Mouse (Mus musculus): ENCODE data around the gene Nlgn1.

Gene Nlgn1

DNA sequence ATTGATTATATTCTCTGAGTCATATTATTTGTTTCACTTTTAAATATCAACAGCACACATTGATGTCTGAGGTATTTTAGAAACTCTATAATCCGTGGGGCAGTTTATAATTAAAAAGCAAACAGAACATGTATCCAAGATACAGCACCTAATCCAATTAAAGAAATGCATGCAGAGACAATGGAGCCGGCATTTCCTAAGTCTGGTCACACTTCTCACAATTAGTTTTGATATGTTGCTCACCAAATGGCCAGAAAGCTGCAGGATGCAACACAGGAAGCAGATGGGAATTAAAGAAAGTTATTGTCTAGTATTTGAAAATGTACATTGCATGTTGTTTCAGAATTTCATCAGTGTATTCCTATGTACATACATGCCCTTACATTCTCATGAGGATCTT, 550.6 kb downstream of the Nlgn1 start:
- DNase-seq: no peak

DNA sequence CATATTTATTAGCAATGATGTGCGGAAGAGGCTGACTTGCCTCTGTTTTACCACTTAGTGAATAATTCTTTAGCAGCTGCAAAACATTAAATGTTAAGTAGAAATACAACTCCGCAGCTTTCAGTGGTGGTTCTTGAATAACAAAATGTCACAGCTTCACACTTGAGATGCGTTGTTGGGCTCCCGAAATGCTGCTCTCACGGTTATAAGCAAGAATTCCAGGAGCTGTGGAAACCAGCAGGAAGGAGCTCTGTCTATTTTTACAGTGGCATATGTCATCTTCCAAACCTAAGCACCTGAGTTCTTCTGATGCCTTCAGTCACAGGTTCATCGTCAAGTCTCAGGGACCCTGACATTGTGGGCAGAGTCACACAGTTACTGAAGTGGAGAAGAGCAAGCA, 556.8 kb downstream of the Nlgn1 start:
- DNase-seq: no peak

DNA sequence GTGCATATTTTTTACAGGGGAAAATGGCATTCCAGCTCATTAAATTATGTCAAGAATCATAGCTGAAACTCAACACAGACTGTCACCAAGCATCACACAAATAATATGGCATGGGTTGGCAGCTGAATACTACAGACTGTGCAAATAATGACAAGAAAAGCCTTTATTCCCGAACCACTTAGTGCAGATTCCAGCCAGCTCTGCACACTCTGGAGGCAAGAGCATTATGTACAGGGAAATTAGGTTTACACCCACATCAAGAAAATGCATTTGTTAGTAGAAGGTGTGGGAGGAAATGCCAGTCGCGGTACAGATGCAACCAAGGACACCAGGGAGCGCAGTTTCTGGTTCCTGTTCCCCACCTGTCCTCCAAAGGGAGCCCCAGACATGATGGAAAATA, 558.4 kb downstream of the Nlgn1 start:
- no peak for DNase-seq

DNA sequence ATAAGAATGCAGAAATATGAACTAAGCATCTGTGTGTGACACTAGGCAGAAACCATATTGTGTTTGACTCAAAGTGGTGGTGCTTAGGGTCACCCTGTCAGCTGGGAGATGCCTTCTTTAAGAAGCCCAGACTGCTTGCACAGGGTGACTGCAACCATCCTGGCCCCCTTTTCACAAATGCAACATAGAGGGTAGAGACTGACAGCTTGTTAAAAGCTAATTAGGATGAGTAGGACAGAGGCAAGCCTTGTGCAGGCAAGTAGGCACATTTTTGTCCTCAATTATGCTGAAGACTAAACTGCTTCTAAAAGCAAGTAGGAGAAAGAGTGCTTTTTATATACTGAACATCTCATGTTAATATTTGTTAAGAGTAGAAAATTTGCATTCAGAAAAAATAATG, 558.8 kb downstream of the Nlgn1 start:
- no peak for DNase-seq

DNA sequence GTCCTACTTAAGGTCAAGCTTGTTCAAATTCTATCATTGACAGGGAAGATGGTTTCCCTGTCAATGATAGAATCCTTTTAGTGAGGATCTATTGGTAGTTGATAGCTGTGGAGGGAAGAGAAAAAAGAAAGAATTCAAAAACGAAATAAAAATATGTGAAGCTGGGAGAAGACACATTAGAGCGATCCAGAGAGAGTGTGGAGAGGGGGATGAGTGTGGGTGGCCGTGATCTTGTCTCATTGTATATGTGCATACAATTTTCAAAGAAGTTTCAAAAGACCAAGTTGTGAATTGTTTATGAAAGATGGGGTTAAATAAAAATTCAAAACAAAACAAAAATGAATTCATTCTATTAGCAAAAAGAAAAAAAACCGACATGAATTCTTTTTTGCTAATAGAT, 568.6 kb downstream of the Nlgn1 start:
- no peak for DNase-seq

DNA sequence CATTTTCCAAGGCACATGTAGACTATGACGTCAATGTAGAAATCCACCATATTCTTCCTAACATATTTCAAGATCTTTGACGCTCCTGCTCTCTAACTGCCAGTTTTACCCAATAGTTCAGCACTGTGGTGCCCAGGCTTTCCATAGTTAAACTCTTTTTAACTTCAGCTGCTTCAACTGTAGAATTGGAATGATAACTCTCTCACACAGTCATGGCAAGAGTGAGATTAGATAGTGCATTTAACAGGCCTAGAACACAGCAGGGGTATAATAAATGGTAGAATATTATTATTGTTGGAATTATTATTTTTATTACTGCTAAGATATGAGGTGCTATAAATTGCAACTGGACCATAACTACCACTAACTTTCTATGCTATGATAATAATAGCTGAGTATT, 574.4 kb downstream of the Nlgn1 start:
- no peak for DNase-seq

DNA sequence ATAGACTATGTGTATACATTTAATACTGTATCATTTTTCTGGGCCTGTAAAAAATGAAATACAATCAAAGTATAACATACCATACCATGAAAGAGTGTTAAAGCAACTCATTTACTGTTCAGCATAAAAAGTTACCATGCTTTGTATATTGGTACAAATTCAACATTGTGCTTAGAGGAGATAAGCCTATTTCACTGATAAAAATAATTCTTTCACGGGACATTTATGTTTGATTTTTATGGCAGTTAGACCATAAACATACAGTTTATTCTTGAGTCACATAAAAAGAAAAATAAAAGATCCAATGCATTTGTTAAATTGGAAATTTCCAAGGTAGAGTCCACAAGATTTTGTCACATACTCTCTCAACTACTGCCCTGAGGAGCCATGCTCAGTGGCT, 608.1 kb downstream of the Nlgn1 start:
- DNase-seq: no peak

DNA sequence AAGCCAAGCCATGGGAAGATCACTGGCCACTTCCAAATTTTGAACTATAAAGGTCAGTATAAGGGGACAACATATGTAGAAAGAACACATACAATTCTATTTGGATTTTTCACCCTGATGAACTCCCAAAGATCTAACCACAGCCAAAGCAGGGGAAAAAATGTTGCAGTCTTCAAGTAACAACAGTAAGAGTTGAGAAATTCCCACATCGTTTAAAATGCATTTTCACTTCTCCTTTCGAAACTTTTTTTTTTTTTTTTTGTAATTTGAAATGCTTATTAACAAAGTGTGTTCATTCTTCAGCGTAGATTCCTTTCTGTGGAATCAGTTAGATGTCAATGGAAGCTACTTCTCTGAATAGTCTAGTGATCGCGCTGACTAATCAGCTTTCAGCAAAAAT, 610.8 kb downstream of the Nlgn1 start:
- no peak for DNase-seq

DNA sequence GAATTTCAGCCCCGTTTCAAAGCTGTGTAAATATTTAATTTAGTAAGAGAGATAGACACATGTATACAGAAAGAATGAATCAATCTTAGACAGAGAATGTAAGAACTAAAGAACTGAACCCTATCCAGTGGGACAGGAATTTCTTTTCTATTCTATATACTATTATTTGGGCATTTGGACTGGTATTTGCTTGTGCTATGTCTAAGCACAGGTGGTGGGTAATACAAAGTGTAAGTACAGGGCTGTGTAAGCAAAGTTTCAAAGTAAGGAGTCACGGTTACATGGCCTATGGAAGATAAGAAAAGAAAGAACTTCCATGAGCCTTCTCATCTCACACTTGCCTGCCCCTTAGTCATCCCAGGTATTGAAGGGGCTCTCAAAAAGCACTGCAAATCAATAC, 624.9 kb downstream of the Nlgn1 start:
- no peak for DNase-seq

DNA sequence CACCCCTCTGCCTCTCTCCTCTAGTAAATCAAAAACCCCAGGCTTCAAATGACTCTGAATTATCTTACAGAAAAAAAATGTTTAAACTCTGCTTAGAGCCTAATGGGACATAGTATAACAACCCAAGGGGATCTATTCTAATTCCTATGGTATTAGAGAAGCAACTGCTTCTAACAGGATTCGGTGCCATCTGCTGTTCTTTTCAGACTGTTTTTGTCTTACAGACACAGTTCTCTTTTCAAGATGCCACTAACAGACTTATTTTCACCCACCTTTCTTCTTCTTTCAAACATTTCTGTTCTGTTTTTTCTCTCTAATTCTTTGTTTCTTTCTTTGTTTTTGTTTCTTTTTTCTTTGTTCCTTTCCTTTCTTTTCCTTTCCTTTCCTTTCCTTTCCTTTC, 635.0 kb downstream of the Nlgn1 start:
- DNase-seq: no peak

DNA sequence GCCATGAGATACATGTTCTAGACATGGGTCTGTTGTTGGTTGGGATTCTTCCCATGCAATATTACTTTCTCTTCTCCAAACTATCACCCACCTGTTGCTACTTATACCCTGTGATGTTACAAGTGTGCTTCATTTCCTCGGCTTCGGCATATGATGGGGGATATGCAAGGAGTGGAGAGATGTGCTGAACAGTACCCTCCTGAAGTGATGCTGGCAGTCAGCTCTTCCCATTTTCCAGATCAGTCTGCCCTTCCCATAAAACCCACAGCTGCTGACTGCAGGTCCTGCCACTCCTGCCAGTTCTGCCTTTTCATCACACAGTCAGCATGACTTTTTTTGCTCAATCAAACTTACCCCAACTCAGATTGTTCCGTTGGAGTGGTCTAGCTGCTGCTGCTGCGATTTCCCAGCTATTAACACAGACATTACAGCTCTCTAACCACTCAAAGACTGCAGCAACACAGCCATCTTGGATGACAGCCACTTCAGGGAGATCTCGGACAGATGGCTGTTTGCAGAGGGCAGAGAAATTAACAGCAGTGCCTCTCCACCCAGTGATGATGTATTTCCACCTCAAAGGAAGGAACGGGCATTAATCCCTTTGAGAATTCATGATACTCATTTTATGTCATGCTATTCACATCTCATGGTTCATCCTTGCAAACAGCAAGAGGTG, 643.3 kb downstream of the Nlgn1 start:
- DNase-seq: no peak

DNA sequence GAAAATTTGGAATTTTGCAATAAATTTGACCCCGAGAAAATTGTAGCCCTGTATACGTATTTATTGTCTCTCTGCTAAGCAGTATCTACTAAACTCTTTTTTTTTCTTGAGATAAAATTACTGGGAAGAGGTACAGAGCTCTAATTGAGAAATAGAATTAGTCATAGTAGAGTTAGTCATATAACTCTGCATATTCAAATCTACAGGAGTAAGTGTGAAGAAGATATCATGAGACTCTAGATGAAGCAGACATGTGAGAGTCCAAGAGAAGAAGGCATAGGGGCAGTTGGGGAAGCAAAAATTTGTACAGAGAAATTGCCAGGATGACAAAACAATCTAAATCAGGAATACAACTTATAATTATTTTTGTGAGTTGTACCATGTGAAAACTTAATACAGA, 648.6 kb downstream of the Nlgn1 start:
- DNase-seq: no peak

DNA sequence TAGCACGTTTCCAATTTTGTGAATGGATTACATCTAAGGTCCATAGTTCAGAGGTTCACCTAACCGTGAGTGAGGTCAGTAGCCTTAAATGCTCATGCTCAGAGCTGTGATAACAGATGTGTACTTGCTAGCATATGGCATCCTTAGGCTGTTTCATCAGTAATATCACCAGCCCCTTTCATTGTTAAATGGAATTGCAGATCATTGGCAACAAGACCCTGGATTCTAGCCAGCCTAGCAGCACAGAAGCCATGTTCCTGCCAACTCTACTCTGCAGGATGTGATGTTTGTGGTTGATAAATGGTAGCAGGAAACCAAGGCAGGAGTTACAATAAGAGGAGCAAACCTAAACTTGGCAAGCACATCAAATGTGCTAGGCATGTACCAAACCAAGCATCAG, 652.9 kb downstream of the Nlgn1 start:
- peak; percentile 2 to 21 for DNase-seq

DNA sequence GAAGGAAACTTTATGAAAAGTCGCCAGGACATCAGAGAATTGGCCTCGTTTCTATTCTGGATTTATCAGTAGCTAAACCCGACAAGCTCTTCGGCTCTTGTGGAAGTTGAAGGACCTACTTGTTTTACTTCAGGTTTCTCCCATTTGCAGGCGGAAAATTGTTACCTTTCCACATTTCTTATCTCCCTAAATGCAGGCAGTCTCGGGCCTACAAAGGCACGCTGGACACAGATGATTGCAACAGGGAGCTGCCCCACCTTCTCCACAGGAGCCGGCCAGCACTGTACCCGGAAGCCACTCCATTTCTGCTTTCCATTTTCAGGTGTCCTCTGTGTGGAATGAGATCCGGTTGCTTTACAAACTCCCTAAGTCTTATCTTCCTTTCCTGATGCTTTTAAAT, 656.4 kb downstream of the Nlgn1 start:
- no peak for DNase-seq

DNA sequence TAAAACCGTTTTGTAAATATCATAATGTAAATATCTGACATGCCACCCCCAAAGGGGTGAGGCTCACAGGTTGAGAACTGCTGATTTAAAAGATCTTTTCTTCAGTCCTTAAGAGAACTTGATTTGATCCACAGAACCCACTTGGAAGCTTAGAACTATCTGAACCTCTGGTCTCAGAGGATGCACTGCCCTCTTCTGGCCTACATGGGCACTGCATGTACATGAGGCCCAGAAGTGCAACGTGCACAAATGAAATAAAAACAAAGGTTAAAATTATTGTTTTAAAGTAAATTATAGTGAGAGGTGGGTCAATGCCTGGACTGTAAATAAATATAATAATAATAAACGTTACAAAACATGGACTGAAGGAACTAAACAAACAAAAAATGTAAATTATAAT, 657.2 kb downstream of the Nlgn1 start:
- peak; percentile 52 to 62 for DNase-seq

DNA sequence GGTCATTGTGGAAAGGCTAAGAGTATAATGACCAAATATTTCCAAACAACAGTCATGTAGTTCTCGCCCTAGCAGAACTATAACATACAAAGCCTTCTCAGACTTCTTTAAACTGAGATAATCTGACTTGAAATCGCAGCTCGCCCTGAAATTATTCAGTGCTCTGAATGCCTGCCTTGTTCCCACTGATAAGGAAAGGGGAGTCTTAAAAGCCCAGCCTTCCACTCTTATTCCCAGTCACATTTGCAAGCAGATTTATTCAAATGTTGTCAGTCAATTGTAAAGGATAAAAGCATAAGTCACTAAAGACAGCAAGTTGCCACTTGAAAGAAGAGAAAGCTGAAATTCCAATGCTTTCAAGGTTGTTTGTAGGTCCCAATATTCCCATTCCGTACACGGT, 658.9 kb downstream of the Nlgn1 start:
- DNase-seq: no peak

DNA sequence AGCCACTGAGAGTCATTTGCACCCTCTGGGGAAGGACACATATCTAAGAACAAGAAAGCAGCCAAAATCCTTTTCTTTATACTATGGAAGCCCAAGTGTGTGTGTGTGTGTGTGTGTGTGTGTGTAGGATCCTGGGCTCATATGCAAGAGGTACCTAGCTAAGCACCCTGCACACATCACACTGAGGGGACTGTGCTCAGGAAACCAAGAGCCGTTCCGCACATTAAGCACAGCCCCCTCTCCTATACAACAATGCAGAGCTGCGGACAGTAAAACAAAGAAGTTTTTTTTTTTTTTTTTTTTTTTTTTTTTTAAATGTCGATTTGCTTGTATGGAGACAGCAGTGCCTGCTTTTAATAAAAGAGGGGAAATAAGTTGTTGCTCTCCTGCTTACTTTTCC, 659.5 kb downstream of the Nlgn1 start:
- DNase-seq: no peak

DNA sequence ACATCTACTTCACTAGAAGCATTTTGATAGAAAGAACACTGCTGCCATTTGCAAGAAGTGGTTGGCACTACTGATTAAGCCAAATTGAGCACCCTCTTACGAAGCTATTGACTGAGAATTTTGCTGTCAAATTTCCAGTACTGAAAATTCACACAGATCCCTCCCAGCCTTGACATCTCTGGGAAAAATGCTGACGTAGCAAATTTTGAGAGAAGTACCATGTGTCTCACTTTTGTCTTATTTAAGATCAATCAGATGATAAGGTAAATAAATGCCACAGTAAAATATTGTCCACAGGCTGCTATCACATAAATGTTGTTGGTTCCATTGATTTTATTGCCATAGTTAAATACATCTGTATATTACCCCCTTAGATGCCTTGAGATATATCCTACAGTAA, 668.8 kb downstream of the Nlgn1 start:
- DNase-seq: no peak

DNA sequence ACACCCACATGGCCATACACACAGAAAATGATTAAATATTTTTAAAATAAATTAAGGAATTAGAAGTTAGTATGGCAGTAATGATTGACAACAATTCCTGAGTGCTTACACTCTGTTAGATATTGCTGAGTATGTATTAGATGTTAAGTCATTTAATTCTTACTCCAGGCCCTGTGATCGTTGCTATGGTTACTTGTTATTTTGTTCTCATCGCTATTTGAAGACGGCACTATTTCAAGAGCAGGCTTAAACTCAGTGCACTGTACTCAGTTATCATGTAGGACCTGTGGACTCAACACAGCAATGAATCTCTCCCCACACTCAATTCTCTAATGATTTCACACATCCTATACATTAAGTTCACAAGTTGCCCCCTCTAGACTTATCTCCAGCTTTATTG, 672.0 kb downstream of the Nlgn1 start:
- no peak for DNase-seq

DNA sequence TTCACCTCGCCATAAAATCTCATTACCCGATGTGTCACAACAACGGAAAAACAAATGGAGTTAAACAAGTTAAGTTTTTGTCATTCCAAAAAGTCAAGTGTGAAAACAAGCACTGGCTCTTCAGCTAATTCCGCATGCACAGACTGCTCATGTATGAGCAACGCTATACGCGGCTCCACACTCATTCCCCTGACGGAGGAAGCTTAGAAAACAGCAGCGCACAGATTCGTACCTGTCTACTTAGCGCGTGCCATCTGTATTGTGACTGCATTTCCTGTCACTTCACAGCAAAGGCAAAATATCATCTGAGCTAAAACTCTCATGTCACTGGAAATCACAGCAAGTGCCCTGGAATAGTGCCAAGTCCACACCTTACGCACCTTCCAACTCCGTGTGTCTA, 674.3 kb downstream of the Nlgn1 start:
- DNase-seq: no peak

DNA sequence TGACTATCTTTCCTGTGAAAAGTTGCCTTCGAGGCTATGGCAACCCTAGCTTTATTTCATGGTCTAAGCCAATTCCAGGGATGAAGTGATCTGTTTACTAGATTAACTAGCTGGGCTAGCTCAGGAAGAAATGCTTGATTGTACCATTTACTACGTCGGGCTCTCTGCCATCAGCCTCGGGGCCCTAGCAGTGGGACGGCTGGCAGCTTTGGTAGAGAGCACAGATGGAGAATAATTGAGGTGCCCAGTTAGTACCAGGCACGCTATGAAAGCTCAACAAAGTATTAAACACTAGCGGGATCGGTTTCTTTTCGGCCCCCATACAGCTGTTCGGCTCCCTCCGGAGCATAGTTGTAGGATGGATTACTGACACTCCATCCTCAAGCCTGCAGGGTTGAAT, 675.2 kb downstream of the Nlgn1 start:
- DNase-seq: no peak

DNA sequence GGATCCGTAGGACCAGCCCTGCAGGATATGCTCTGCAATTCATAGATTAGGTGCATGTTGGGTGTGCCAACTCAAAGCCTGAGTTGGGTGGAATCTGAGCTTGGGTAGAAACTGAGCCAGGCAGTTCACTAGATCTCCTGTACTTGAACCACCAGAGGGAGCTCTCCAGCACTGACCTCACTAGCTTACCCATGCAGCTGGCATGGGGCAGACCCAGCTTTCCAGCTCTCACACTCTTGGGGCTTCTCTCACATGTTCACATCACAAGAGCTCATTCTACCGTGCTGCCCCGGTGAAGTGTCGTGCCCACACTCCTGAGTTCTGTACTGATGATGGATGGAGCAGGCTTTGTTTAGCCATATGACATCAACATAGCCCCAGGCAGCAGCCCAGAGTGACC, 679.2 kb downstream of the Nlgn1 start:
- DNase-seq: peak; percentile 16 to 31

DNA sequence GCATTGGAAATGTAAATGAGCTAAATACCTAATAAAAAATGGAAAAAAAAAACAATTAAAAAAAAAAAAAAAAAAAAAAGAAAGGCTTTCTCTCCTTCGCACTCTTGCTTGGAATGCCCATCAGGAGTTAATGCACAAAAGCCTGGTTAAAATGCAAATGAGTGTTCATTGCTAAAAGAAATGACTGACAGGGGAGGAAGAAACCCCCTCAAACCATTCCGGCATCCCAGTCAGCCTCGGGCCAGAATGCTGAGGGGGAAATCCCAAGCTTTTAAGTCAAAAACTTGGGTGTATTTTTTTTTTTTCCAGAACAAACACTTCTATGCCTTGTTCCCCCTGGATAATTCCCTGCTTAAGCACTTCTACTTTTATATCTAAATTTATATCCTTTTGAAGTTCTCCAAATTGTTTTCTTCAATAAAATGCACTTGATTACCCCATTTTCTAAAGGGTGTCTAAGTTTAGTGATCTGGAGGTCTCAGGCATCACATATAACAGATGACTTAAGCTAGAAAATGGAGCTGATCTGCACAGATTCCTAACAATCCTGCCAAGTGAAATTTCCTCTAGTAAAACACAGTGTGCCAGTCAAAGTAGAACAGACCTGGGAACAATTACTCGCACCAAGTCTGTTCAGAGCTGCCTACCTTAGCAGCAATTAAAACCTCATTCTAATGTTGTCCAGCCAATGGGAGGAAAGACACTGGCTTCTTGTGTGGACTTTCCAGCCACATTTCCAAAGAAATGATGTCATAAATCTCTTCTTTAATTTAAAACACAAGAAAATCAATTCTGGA, 686.2 kb downstream of the Nlgn1 start:
- DNase-seq: no peak

DNA sequence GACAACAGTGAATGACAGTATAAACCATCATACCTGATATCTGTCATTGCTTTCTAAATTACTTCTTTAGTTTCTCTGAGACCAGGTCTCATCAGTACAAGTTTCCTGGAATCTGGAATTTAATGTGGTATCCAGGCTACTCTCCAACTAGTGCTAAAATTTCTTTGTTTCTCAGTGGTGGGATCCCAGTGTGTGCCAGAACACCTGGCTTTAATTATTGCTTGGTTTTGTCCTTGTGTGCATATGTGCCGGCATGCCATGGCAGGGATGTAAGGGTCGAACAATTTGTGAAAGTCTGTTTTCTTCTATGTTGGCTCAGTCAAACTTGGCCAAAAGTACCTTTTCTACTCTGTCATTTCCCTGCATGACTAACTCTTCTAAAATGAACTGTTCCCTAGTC, 703.1 kb downstream of the Nlgn1 start:
- DNase-seq: no peak

DNA sequence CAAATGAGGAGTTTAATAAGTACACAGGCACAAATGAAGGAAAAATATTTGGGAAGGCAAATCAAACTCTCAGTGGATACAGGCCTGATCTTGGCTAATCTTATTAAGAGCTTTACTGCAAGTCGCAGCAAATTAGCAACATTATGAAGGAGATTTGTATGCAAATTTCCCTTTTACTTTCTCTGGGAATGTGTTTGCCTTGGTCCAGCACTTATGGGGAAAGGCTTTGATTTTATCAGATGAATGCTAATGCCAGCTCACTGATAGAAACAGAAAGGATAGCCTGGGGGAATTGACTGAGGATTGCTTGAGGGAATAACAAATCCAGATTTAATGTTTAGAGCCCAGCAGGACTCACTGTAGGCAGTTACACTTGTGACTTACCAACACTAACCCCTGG, 725.7 kb downstream of the Nlgn1 start:
- no peak for DNase-seq

All from kidney, postnatal 4 days (tissue).